Mouse (Mus musculus) liver, postnatal 0 days (tissue): ENCODE data around the gene Pdia4.

Source experiments
- CTCF ChIP-seq: sonication (generic); IDR thresholded peaks from 2 replicates; pipeline ENCODE4 v1.5.1; 2016; ENCODE audit warnings: antibody characterized with exemption, low read depth
- EP300 ChIP-seq: IDR thresholded peaks from 2 replicates; pipeline ENCODE4 v1.6.1; 2016; ENCODE audit warnings: antibody characterized with exemption, low read depth, mild to moderate bottlenecking

DNA sequence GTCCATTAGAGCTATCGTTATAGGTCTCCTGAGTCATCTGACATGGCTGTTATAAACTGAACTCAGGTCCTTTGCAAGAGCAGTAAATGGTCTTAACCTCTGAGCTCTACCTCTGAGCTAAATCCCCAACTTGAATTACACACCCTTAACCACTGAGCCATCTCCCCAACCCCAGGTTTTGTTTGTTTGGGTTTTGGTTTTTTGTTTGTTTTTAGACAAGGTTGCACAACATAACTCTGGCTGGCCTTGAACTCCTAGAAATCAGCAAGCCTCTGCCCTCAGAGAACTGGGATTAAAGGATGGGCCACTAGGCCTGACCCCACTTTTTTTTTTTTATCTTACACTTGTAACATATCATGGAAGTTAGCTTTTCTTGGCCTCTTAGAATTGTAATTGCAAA is 2.9 kb upstream of the Pdia4 start:
- no peak for TF ChIP-seq CTCF
- no peak for TF ChIP-seq EP300
